Mouse (Mus musculus) MEL (cell line): ENCODE measurements at regions not wholly inside any gene's neighbourhood (a gene's known extent, or its start where the extent isn't known, plus 50 kb on each side); places are given as distances from the start of the nearest gene placed in this dataset.

Experiments used
- DNase-seq: peaks from one replicate; pipeline ENCODE4 v3.0.0; 2011; ENCODE audit warnings: low read depth, low spot score
- H3K27ac ChIP-seq: 2 replicates; pipeline ENCODE4 v1.5.1; 2012; ENCODE audit warnings: low read depth, mild to moderate bottlenecking, control low read depth, low read length, moderate library complexity; ENCODE audit not compliant: control insufficient read depth
- H3K27me3 ChIP-seq, 2 experiments: fragments of 150-350 bp in 1 of 2; sonication (generic) in 1 of 2; 2 replicates each; pipeline ENCODE4 v1.6.1; 2012; ENCODE audit warnings: low read length in 2 of 2, mild to moderate bottlenecking in 2 of 2, improper control_type of control experiment in 1 of 2, moderate library complexity in 1 of 2; ENCODE audit not compliant: insufficient read depth in 2 of 2, control insufficient read depth in 1 of 2
- H3K36me3 ChIP-seq, 2 experiments: 2 replicates each; pipeline ENCODE4 v1.6.1; 2012 to 2014; ENCODE audit warnings: low read length in 2 of 2, improper control_type of control experiment in 1 of 2, inconsistent platforms in 1 of 2, mild to moderate bottlenecking in 1 of 2; ENCODE audit not compliant: insufficient read depth in 2 of 2, control insufficient read depth in 1 of 2
- H3K4me1 ChIP-seq, 2 experiments: fragments of 150-350 bp in 1 of 2; sonication (generic) in 1 of 2; 2 replicates each; pipeline ENCODE4 v1.6.1; 2012; ENCODE audit warnings: low read length in 2 of 2, improper control_type of control experiment in 1 of 2, mild to moderate bottlenecking in 1 of 2; ENCODE audit not compliant: insufficient read depth in 2 of 2, control insufficient read depth in 1 of 2
- H3K4me3 ChIP-seq, 2 experiments: fragments of 150-350 bp in 1 of 2; sonication (generic) in 1 of 2; 2 replicates each; pipeline ENCODE4 v1.5.1; 2012; ENCODE audit warnings: low read depth in 2 of 2, low read length in 2 of 2, mild to moderate bottlenecking in 2 of 2, moderate library complexity in 2 of 2, control low read depth in 1 of 2, improper control_type of control experiment in 1 of 2; ENCODE audit not compliant: control insufficient read depth in 1 of 2, insufficient read depth in 1 of 2
- H3K79me2 ChIP-seq: 2 replicates; pipeline ENCODE4 v1.6.1; 2012; ENCODE audit warnings: mild to moderate bottlenecking, low read length, moderate library complexity; ENCODE audit not compliant: control insufficient read depth, poor library complexity, insufficient read depth
- H3K9ac ChIP-seq: 2 replicates; pipeline ENCODE4 v1.6.1; 2012; ENCODE audit warnings: low read depth, mild to moderate bottlenecking, control low read depth, low read length, moderate library complexity; ENCODE audit not compliant: control insufficient read depth, poor library complexity, severe bottlenecking
- H3K9me3 ChIP-seq: fragments of 150-350 bp; sonication (generic); replicated peaks from 2 replicates; pipeline ENCODE4 v1.6.1; 2012; ENCODE audit warnings: mild to moderate bottlenecking, low read length, improper control_type of control experiment, moderate library complexity; ENCODE audit not compliant: insufficient read depth
- BHLHE40 ChIP-seq: IDR thresholded peaks from 2 replicates; pipeline ENCODE4 v1.6.1; 2012; ENCODE audit warnings: low read depth, mild to moderate bottlenecking, inconsistent platforms, low read length, improper control_type of control experiment, borderline replicate concordance
- CTCF ChIP-seq, 3 experiments: IDR thresholded peaks in 2 of 3; conservative IDR thresholded peaks in 1 of 3; 2 replicates each; pipeline ENCODE4 v1.5.1; 2011 to 2012; ENCODE audit warnings: low read length in 3 of 3, low read depth in 2 of 3, mild to moderate bottlenecking in 2 of 3, improper control_type of control experiment in 1 of 3, inconsistent platforms in 1 of 3, mixed read lengths in 1 of 3, moderate library complexity in 1 of 3; ENCODE audit not compliant: control insufficient read depth in 1 of 3, insufficient read depth in 1 of 3, poor library complexity in 1 of 3, severe bottlenecking in 1 of 3
- E2F4 ChIP-seq: IDR thresholded peaks from 2 replicates; pipeline ENCODE4 v1.6.1; 2011; ENCODE audit warnings: low read depth, low read length, improper control_type of control experiment, borderline replicate concordance
- ELF1 ChIP-seq: IDR thresholded peaks from 2 replicates; pipeline ENCODE4 v1.6.1; 2014; ENCODE audit warnings: low read depth, mild to moderate bottlenecking, inconsistent platforms, low read length, improper control_type of control experiment, moderate library complexity
- EP300 ChIP-seq, 2 experiments: IDR thresholded peaks; 2 replicates each; pipeline ENCODE4 v1.6.1; 2011; ENCODE audit warnings: improper control_type of control experiment in 2 of 2, low read length in 2 of 2, low read depth in 1 of 2, mild to moderate bottlenecking in 1 of 2
- ETS1 ChIP-seq: IDR thresholded peaks from 2 replicates; pipeline ENCODE4 v1.6.1; 2012; ENCODE audit warnings: low read depth, mild to moderate bottlenecking, inconsistent platforms, low read length, improper control_type of control experiment, moderate library complexity
- GABPA ChIP-seq: IDR thresholded peaks from 2 replicates; pipeline ENCODE4 v1.6.1; 2012; ENCODE audit warnings: low read depth, mild to moderate bottlenecking, inconsistent platforms, low read length, improper control_type of control experiment, moderate library complexity
- GATA1 ChIP-seq: IDR thresholded peaks from 2 replicates; pipeline ENCODE4 v1.6.1; 2011; ENCODE audit warnings: low read depth, low read length, improper control_type of control experiment
- HCFC1 ChIP-seq: IDR thresholded peaks from 2 replicates; pipeline ENCODE4 v1.6.1; 2012; ENCODE audit warnings: low read depth, mild to moderate bottlenecking, inconsistent platforms, low read length, improper control_type of control experiment, moderate library complexity
- KAT2A ChIP-seq: conservative IDR thresholded peaks from 2 replicates; pipeline ENCODE4 v1.6.1; 2012; ENCODE audit warnings: low read depth, low read length, improper control_type of control experiment, inconsistent platforms
- MAFK ChIP-seq: IDR thresholded peaks from 2 replicates; pipeline ENCODE4 v1.6.1; 2011; ENCODE audit warnings: low read depth, mild to moderate bottlenecking, low read length, improper control_type of control experiment, borderline replicate concordance
- MAZ ChIP-seq: IDR thresholded peaks from 2 replicates; pipeline ENCODE4 v1.6.1; 2012; ENCODE audit warnings: low read depth, mild to moderate bottlenecking, inconsistent platforms, low read length, improper control_type of control experiment
- MXI1 ChIP-seq: IDR thresholded peaks from 2 replicates; pipeline ENCODE4 v1.6.1; 2011; ENCODE audit warnings: mild to moderate bottlenecking, low read depth, low read length, improper control_type of control experiment
- MYB ChIP-seq: IDR thresholded peaks from 2 replicates; pipeline ENCODE4 v1.6.1; 2011; ENCODE audit warnings: mild to moderate bottlenecking, low read depth, low read length, improper control_type of control experiment
- NRF1 ChIP-seq: IDR thresholded peaks from 2 replicates; pipeline ENCODE4 v1.6.1; 2014; ENCODE audit warnings: low read depth, mild to moderate bottlenecking, inconsistent platforms, low read length, improper control_type of control experiment, moderate library complexity; ENCODE audit not compliant: poor library complexity, insufficient read depth, severe bottlenecking
- POLR2AphosphoS5 ChIP-seq: IDR thresholded peaks from 2 replicates; pipeline ENCODE4 v1.6.1; 2012; ENCODE audit warnings: low read depth, borderline replicate concordance, mild to moderate bottlenecking, inconsistent platforms, low read length, moderate library complexity, mixed read lengths
- TAL1 ChIP-seq: IDR thresholded peaks from 2 replicates; pipeline ENCODE4 v1.6.1; 2012; ENCODE audit warnings: mild to moderate bottlenecking, inconsistent platforms, low read length, moderate library complexity, mixed read lengths
- TCF12 ChIP-seq: IDR thresholded peaks from 2 replicates; pipeline ENCODE4 v1.6.1; 2014; ENCODE audit warnings: low read depth, mild to moderate bottlenecking, inconsistent platforms, low read length, improper control_type of control experiment, moderate library complexity
- ZMIZ1 ChIP-seq: IDR thresholded peaks from 2 replicates; pipeline ENCODE4 v1.6.1; 2012; ENCODE audit warnings: low read depth, mild to moderate bottlenecking, inconsistent platforms, low read length, improper control_type of control experiment, moderate library complexity
- ZNF384 ChIP-seq: IDR thresholded peaks from 2 replicates; pipeline ENCODE4 v1.6.1; 2012; ENCODE audit warnings: low read depth, mild to moderate bottlenecking, inconsistent platforms, low read length, improper control_type of control experiment

DNA sequence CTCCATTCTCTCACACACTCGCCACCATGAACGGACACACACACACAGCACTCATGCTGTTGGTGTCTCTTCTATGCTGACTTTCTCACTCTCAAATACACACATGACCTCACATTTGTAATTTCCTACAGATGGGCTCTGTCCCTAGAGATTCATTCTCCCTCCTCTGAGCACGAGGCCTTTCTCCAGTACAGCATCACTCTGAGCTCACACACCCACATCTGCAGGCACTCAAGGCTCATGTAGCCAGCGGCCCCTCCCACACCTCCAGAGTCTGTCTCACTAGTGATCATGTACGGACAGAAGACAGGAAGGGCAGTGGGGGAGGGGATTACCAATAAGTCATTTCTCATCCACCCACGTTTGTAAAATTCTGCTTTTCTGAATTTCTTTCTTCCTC lies 50.3 kb upstream of the Grem2 start:
- Histone ChIP-seq H3K9me3 (no peaks in the 10 kb centered on the region), H3K4me1 (no peaks in the 10 kb centered on the region), H3K27me3 (no peaks in the 10 kb centered on the region), H3K36me3 (no peaks in the 10 kb centered on the region), H3K9ac (no peak overlapping the region), H3K27ac (no peak overlapping the region), H3K79me2 (no peaks in the 10 kb centered on the region), H3K4me3 (no peak overlapping the region)
- no peak for TF ChIP-seq GABPA
- TF ChIP-seq EP300 (IDR thresholded peaks at IDR 0.05; ENCODE audit: low read depth in 1 of 2, low read length in 2 of 2): no peak
- no peak for TF ChIP-seq BHLHE40
- TF ChIP-seq E2F4: no peak
- TF ChIP-seq HCFC1: no peak
- TF ChIP-seq KAT2A: no peak
- TF ChIP-seq MYB: no peak
- no peak for TF ChIP-seq MAZ
- no peak for TF ChIP-seq TAL1
- no peak for TF ChIP-seq ETS1
- TF ChIP-seq GATA1: no peak
- TF ChIP-seq ELF1: no peak
- TF ChIP-seq POLR2AphosphoS5: no peak
- TF ChIP-seq CTCF (IDR thresholded peaks at IDR 0.05 in 2 of 3, conservative IDR thresholded peaks at IDR 0.05 in 1 of 3; ENCODE audit: control insufficient read depth in 1 of 3, insufficient read depth in 1 of 3, low read depth in 2 of 3, low read length in 3 of 3, poor library complexity in 1 of 3, severe bottlenecking in 1 of 3): no peak
- no peak for TF ChIP-seq TCF12
- TF ChIP-seq ZMIZ1: no peak
- no peak for TF ChIP-seq NRF1
- no peak for TF ChIP-seq ZNF384
- no peak for TF ChIP-seq MAFK
- TF ChIP-seq MXI1: no peak
- no peak for DNase-seq
